Mouse (Mus musculus) common myeloid progenitor, adult 5-6 weeks (primary cell): ENCODE data around the gene Zfp385c. TPM values are rescaled to one million over a fixed set of nuclear protein-coding genes. Genes with fewer than 3 reads are reported as not detected.

Source experiments
- ATAC-seq: replicated peaks from 2 replicates; pipeline ENCODE4 v1.8.0; 2016; ENCODE audit warnings: low read depth, mild to moderate bottlenecking, moderate TSS enrichment, inconsistent platforms; ENCODE audit not compliant: poor library complexity, severe bottlenecking
- total RNA-seq: library from RNA; stranded (forward); fragments of 200-1000, 187-1606 nt; gene quantifications from 2 replicates; pipeline ENCODE4 v1.2.3, GENCODE M21; 2017

Gene Zfp385c
- not detected in 2 replicates for total RNA-seq

GRCm38 (mm10) chr11:100692164-100692616, at the start of gene Zfp385c:
TSS of gene Zfp385c (minus strand) at chr11:100692455.
- peak; percentile 26; the same call in 1 of the 2 replicates for ATAC-seq

DNA sequence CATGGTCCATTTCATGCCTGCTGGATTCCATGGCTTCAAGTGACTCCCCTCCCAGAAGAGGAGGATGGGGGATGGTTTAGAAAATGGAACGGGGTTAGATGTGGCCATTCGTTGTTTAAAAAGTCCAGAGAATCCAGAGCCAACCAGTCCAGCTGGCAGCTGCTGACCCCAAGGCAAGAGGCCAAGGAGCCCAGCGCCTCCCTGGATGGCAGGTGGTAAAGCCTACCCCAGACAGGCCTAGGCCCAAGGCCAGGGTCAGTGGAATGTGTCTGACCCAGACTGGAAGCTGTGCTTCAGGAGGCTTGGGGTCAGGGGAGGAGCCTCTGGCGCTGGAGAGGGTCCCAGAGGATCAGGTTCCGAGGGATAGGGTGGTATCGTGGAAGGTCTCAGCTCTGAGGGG, 49.1 kb upstream of the Zfp385c start:
- ATAC-seq: no peak

DNA sequence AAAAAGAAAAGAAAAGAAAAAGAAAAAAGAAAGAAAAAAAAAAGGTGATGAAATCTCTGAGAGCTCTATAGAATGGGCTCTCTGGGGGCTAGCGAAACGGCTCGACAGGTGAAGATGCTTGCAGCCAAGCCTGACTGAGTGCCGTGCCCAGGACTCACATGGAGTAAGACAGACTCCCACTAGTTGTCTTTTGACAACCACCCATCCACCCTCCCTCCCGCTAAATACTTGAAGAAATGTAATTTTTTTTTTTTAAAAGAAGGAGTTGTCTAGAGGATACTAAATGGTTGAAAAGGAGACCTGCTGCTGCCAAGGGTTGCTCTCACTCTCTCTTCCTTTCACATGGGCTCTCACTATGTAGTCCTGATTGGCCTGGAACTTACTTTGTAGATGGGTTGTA, 46.5 kb upstream of the Zfp385c start:
- ATAC-seq: no peak

GRCm38 (mm10) chr11:100738066-100738604, 45.9 kb upstream of the Zfp385c start, which contains the start of gene Rab5c:
TSS of gene Rab5c (minus strand) at chr11:100738215.
- ATAC-seq: peak; percentile 95

DNA sequence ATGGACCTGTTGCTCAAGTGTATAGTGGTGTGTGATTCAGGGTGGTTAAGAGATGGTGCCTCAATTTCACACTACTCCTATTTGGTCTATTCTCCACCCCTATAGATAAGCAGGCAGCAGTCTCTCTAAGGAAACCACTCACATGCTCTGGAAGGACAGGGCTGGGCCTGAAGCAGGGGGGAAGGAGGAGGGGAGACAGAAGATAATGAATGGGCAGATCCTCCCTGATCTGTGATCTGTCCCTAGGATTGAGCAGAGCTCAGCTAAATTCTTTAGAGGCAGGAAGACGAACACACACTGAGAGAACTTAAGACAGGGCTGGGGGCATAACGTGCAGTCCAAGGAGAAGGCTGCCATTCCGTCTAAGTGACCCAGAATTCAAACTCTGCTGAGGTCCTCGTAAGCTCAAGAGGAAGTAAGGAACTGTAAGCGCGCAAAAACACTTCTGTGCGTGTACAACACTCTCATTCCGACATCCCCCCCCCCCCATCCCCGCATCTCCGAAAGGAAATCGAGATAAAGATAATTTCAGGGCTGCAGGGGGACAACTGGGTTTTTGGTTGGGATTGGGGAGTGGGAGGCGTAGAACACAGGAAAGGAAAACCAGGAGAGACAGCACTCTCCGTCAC, 45.0 kb upstream of the Zfp385c start:
- peak; percentile 37 for ATAC-seq

- no peak for ATAC-seq
Measured at GRCm38 (mm10) chr11:100736746-100737080, 44.5 kb upstream of the Zfp385c start.

GRCm38 (mm10) chr11:100735954-100736745, 43.9 kb upstream of the Zfp385c start:
- ATAC-seq: no peak

- no peak for ATAC-seq
Measured at GRCm38 (mm10) chr11:100735134-100735865, 43.0 kb upstream of the Zfp385c start.

GRCm38 (mm10) chr11:100730477-100731205, 38.4 kb upstream of the Zfp385c start:
- no peak for ATAC-seq

DNA sequence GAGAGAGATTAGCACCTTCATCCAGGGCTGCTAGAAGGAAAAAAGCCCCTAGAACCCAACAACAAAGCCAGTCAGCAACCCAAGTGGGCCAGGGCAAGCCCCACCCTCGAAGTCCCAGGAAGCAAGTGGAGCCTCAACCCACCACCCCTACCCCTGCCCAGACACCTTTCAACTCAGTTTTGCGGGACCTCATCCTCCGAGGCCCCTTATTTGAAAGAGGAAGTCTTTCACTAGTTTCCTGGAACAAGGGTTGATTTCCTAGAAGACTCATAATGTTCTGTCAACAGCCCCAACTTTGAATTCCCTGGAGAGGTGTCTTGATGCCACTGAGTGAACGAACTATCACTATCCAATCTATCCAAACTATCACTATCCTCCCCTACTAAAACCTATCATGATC, 37.7 kb upstream of the Zfp385c start:
- no peak for ATAC-seq

DNA sequence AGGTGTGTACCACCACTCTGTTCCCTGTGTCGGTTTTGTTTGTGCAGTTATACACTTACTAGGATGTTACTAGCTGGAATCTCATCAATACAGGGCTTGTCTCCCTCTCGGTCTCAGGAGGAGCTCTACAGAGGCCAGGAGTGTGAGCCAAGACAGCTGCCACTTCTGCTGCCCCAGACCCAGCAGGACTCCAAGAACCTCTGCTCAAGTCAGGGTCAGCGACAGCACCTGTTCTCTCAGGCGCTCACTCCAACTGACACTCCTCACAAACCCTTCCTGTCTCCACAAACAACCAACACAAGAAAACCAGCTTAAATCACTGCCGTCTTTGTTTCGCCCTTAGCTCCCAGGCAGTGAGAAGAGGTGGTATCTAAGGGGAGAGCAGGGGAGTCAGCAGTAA, 36.3 kb upstream of the Zfp385c start:
- ATAC-seq: no peak

DNA sequence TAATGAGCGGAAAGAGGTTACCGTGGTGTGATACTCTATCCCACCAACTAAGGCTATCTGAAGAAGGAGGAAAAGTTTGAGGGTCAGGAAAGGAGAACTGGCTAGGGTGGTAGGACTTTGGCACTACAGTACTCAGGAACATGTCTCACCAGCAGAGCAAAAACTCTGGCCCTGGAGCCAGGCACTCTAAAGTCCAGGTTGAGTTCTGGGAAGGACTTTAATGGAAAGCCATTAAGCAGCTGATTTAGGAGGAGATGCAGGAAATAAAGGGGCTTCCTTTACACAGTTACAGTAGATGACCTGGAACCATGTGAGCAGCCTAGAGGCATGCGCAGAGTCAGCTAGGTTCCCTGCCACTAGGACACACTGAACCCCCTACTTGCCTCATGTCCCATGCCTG, 34.9 kb upstream of the Zfp385c start:
- no peak for ATAC-seq

DNA sequence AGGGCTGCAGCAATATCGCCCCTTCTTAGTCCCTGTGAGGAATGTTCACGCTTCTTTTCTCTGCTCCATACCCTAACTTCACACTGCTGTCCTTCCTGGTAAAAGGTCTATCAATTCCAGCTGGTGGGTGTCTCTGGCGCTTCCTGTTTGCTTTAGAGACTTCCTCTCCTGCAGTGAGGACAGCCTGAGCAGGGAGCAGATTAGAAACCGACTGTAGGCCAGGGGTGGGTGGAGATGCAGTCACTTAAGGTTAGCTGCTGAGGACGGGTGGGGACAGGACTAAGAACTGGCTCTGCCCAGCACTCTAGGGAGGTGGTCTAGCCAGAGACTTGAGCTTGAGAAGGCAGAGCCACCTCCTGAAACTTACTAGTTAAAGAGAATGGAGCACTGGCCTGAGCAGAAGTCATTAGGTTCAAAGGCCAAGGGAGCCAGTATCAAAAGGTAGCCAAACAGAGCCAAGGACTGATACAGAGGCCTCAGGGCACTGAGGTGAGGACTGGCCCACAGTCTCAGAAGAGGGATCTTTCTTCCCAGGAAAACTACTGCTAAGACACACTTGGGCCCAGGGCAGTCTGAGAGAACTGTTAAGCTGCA, 32.8 kb upstream of the Zfp385c start:
- peak; percentile 17; the same call in 1 of the 2 replicates for ATAC-seq

DNA sequence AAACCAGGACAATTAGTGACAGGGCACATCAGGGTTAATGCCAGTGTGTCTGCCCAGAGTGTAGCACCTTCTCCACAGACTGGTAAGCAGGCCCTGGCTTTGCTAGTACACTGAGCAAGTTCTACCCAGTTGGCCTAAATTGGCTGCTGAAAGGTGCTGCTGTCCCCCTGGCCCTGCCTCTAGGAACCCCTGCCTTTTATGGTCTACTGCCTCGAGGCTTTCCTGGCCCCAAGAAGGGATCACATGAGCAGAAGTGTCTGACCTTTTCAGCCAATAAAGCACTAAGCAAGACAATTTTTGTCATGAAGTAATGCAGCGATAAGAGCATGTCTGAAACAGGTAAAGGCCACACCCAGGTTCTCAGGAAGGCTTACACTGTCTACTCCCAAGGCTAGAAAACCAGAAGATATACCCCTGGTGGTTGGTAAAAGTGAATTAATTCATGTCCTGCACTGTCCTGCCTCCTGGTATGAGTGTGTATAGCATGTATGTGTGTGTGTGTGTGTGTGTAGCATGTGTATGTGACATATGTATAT, 30.3 kb upstream of the Zfp385c start:
- ATAC-seq: no peak

GRCm38 (mm10) chr11:100721776-100722492, 29.7 kb upstream of the Zfp385c start:
- peak; percentile 60 for ATAC-seq

GRCm38 (mm10) chr11:100721254-100721653, 29.0 kb upstream of the Zfp385c start:
- ATAC-seq: no peak

DNA sequence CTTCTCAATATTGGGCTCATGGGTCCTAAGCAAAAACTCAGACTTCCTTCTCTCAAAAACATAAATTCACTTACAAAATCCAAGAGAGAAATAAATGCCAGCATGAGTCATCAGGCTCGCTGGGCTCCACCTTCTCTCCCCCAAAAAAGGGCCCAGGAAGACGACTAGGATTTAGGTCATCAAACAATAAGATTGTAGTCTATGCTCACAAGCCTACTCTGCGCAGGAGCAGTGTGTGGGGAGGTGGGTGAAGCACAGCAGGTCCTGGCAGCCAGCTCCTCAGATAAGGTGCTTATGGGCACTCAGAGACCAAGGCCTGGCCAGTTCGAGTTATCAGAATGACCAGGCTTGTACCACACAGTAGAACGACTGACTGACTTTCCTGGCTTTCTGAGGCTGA, 28.1 kb upstream of the Zfp385c start:
- no peak for ATAC-seq

GRCm38 (mm10) chr11:100719893-100720292, 27.6 kb upstream of the Zfp385c start:
- no peak for ATAC-seq

- no peak for ATAC-seq
Measured at GRCm38 (mm10) chr11:100719312-100719711, 27.1 kb upstream of the Zfp385c start.
